Mouse (Mus musculus) limb, embryonic 14.5 days (tissue): ENCODE measurements around the gene Lrrc8c. TPM values are rescaled to one million over a fixed set of nuclear protein-coding genes. Genes with fewer than 3 reads are reported as not detected.

ENCODE experiments used
- ATAC-seq: fragments of 200-750 bp; cut with Nextera tagmentation; 2 replicates; pipeline ENCODE4 v1.8.0; 2017; ENCODE audit warnings: low read depth, moderate number of reproducible peaks, moderate TSS enrichment; ENCODE audit not compliant: low FRiP score
- DNase-seq: peaks from one replicate; pipeline ENCODE4 v3.0.0-alpha.2; 2015; ENCODE audit warnings: low spot score
- H3K27ac ChIP-seq: fragments of 300-500 bp; sonication (generic); replicated peaks from 2 replicates; pipeline ENCODE4 v1.5.1; 2014; ENCODE audit warnings: low read depth, mild to moderate bottlenecking, low read length, moderate library complexity, mixed read lengths
- H3K27me3 ChIP-seq: fragments of 300-500 bp; sonication (generic); 2 replicates; pipeline ENCODE4 v1.6.1; 2014; ENCODE audit warnings: low read length, mixed read lengths; ENCODE audit not compliant: control insufficient read depth, insufficient read depth
- H3K36me3 ChIP-seq: fragments of 300-500 bp; sonication (generic); 2 replicates; pipeline ENCODE4 v1.6.1; 2014; ENCODE audit warnings: mild to moderate bottlenecking, low read length, moderate library complexity, mixed read lengths; ENCODE audit not compliant: control insufficient read depth, insufficient read depth
- H3K4me1 ChIP-seq: fragments of 300-500 bp; sonication (generic); 2 replicates; pipeline ENCODE4 v1.6.1; 2014; ENCODE audit warnings: antibody characterized with exemption, low read length, mixed read lengths; ENCODE audit not compliant: control insufficient read depth, insufficient read depth
- H3K4me2 ChIP-seq: fragments of 300-500 bp; sonication (generic); replicated peaks from 2 replicates; pipeline ENCODE4 v1.6.1; 2014; ENCODE audit warnings: low read depth, mild to moderate bottlenecking, low read length, moderate library complexity; ENCODE audit not compliant: severe bottlenecking
- H3K4me3 ChIP-seq: fragments of 300-500 bp; sonication (generic); replicated peaks from 2 replicates; pipeline ENCODE4 v1.5.1; 2014; ENCODE audit warnings: low read length
- H3K9ac ChIP-seq: fragments of 300-500 bp; sonication (generic); 2 replicates; pipeline ENCODE4 v1.6.1; 2014; ENCODE audit warnings: mild to moderate bottlenecking, low read depth, low read length, moderate library complexity; ENCODE audit not compliant: severe bottlenecking
- H3K9me3 ChIP-seq: fragments of 300-500 bp; sonication (generic); 2 replicates; pipeline ENCODE4 v1.6.1; 2016; ENCODE audit warnings: low read length; ENCODE audit not compliant: control insufficient read depth
- POLR2A ChIP-seq: fragments of 200-500 bp; IDR thresholded peaks from 2 replicates; pipeline ENCODE4 v1.8.0; 2012; ENCODE audit warnings: inconsistent platforms, mild to moderate bottlenecking, moderate library complexity, borderline replicate concordance; ENCODE audit not compliant: insufficient read depth, insufficient read length; ENCODE audit errors: extremely low read depth
- WGBS: fragments of 180-500 bp; shearing (Covaris S2); extraction: QIAGEN DNeasy Blood & Tissue Kit; methylation state at CpG from one replicate; pipeline ENCODE4 v1.1.7; 2014; 5-methylcytosine and 5-hydroxymethylcytosine counted together
- polyA plus RNA-seq, 2 experiments: library from polyadenylated mRNA; depleted of rRNA in 1 of 2; stranded (reverse) in 1 of 2; unstranded in 1 of 2; fragments of >200 nt; fragmentation: Nextera tagmentation in 1 of 2; extraction: Ambion mirVana in 1 of 2; gene quantifications; 2 replicates each; pipeline versions ENCODE4 v1.2.1 to v1.2.3; 2012 to 2014

The Lrrc8c gene
- polyA plus RNA-seq, 2 experiments: 13.0 to 19.7 TPM

DNA sequence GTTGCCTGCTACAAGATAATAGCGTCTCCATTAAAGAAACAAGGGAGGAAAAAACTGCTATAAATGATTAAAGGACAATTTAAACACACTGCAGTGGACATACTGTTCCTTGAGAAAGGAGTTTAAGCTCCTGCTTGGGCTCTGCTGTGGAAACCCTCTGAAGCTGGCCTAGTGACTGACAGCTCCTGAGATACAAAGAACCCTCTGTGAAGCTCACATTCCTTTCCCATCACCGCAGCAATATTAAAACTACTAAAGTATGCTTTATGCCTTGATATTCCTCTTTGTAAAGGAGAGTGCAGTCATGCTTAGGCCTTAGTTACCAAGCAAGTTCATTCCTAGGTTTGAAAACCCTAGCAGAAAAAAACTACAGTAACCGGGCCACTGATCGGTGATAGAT, 66.7 kb downstream of the Lrrc8c start:
- Histone ChIP-seq H3K9me3 (no peaks in the 10 kb centered on the region), H3K36me3 (no peaks in the 10 kb centered on the region), H3K4me2 (no peak overlapping the region), H3K4me1 (peaks cover 11% of the 10 kb centered on the region), H3K27ac (peak overlapping the region; percentile 67), H3K27me3 (no peaks in the 10 kb centered on the region), H3K4me3 (no peak overlapping the region), H3K9ac (no peak overlapping the region)
- no peak for ATAC-seq
- DNase-seq: no peak
- no peak for TF ChIP-seq POLR2A
- 83% methylated on average over 4 of the region's 4 CpGs for WGBS

DNA sequence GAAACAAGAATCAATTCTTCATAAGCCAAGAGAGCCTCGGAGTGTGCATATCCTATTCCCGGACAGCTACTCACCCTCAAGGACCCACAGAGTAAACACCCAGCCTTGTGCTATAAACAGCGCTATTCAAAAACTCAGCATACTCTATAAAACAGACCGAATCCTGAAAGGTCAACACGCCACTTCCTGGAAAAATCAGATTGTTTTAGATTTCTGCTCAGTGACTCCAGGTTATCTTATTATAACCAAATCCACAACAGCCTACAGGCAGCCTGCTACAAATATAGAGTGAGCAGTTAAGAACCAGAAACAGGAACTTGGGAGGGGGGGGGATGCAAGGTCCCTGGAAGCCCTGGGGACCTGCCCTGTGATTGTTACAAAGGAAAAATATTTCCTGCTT, 67.5 kb downstream of the Lrrc8c start:
- H3K4me3 ChIP-seq: no peak overlapping the region
- no peak overlapping the region for H3K9ac ChIP-seq
- peak overlapping the region; percentile 67 for H3K27ac ChIP-seq
- no peaks in the 10 kb centered on the region for H3K9me3 ChIP-seq
- H3K27me3 ChIP-seq: no peaks in the 10 kb centered on the region
- WGBS: 63% methylated on average over 5 of the region's 5 CpGs
- DNase-seq (peak; percentile 16), ATAC-seq (no peak)
- H3K4me2 ChIP-seq: no peak overlapping the region
- H3K36me3 ChIP-seq: no peaks in the 10 kb centered on the region
- no peak for TF ChIP-seq POLR2A
- H3K4me1 ChIP-seq: peaks cover 11% of the 10 kb centered on the region

DNA sequence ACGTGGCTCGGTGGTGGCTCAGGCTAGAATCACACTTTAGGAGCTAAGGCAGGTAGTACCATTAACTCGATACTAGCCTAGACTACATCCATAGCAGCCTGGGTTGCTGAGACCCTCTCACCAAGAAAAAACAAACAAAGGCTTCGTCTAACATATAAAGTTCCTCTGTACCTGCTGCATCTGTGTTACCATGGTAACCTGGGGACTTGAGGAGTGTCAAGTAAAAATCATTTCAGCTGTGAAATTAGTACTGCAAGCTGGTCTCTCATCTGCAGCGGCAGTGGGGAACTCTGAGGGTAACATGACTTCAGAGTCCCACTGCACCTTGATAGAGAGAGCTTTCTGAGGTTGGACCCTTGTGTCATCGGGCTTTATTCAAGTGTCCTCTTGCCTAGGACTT, 68.3 kb downstream of the Lrrc8c start:
- DNase-seq (no peak), ATAC-seq (no peak)
- H3K4me1 ChIP-seq: peaks cover 11% of the 10 kb centered on the region
- WGBS: 68% methylated on average over 6 of the region's 6 CpGs
- no peaks in the 10 kb centered on the region for H3K27me3 ChIP-seq
- peak overlapping the region; percentile 35; the same call in 1 of the 2 replicates for H3K27ac ChIP-seq
- H3K9me3 ChIP-seq: no peaks in the 10 kb centered on the region
- H3K36me3 ChIP-seq: no peaks in the 10 kb centered on the region
- no peak overlapping the region for H3K9ac ChIP-seq
- no peak for TF ChIP-seq POLR2A
- H3K4me2 ChIP-seq: no peak overlapping the region
- no peak overlapping the region for H3K4me3 ChIP-seq

DNA sequence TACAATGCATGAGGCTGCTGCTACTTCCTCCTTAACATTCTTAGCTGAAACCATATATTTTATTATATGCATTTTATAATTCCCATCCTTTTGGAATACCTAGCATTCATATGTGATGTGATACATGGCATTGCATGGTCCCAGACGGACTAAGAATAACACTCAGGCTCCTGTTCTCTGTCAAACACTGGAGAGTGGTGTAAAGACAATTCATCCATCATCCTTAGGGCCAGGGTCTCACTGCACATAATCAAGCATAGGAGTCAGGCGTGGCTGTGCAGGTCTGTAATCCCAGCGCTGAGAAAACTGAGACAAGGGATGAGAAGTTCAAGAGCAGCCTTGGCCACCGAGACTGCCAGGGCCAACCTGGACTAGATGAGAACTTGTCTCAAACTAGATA, 69.5 kb downstream of the Lrrc8c start:
- no peak overlapping the region for H3K4me2 ChIP-seq
- H3K4me3 ChIP-seq: no peak overlapping the region
- no peak for TF ChIP-seq POLR2A
- H3K36me3 ChIP-seq: no peaks in the 10 kb centered on the region
- H3K27ac ChIP-seq: no peak overlapping the region
- no peaks in the 10 kb centered on the region for H3K9me3 ChIP-seq
- peaks cover 11% of the 10 kb centered on the region for H3K4me1 ChIP-seq
- no peak for ATAC-seq
- 70% methylated on average over 4 of the region's 4 CpGs for WGBS
- no peak overlapping the region for H3K9ac ChIP-seq
- no peak for DNase-seq
- H3K27me3 ChIP-seq: no peaks in the 10 kb centered on the region

DNA sequence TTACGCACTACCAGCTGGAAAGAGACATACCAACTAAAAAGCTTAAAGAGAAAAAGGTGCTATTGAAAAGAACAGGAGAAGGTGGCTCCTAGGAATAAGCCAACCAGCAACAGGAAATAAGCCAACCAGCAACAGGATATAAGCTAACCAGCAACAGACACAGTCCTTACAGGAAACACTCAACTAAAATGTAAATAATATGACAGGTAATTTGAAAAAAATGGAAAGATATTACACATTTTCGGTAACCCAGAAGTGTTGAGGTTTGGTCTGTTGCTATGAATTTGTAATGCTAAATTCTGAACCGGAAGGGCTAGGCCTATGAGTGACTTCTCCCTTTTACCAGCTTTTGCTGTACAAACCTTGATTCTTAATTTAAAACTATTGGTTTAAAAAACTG, 69.9 kb downstream of the Lrrc8c start:
- ATAC-seq: no peak
- DNase-seq: no peak
- no peak for TF ChIP-seq POLR2A
- Histone ChIP-seq H3K9me3 (no peaks in the 10 kb centered on the region), H3K9ac (no peak overlapping the region), H3K4me1 (peaks cover 11% of the 10 kb centered on the region), H3K27ac (no peak overlapping the region), H3K4me2 (no peak overlapping the region), H3K4me3 (no peak overlapping the region), H3K27me3 (no peaks in the 10 kb centered on the region), H3K36me3 (no peaks in the 10 kb centered on the region)
- WGBS: 85% methylated on average over 3 of the region's 3 CpGs

DNA sequence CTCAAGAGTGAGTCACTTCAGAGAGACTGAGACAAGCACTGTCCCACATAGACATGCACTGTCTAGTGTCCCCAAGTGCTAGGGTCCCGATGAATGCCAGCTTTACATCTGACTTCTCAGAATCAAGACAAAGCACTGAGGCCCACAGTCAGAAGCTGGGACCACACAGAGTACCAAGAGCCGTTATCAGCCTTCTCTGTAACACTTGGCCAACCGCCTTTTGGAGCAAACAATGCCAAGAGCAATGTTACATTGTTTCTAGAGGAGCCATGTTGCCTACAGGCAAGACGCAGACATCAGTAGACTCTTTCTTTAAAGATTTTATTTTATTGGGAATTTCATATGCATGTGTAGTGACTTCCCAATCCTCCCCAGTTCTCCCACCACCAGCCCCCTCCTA, 73.2 kb downstream of the Lrrc8c start:
- H3K4me1 ChIP-seq: 0 out of 2 replicates have a peak, but pooled peaks cover 3% of the 10 kb centered on the region
- no peaks in the 10 kb centered on the region for H3K27me3 ChIP-seq
- H3K36me3 ChIP-seq: no peaks in the 10 kb centered on the region
- H3K9me3 ChIP-seq: no peaks in the 10 kb centered on the region
- H3K4me3 ChIP-seq: no peak overlapping the region
- 83% methylated on average over 4 of the region's 4 CpGs for whole genome bisulfite sequencing
- no peak overlapping the region for H3K27ac ChIP-seq
- ATAC-seq (no peak), DNase-seq (no peak)
- TF ChIP-seq POLR2A: no peak
- no peak overlapping the region for H3K4me2 ChIP-seq
- H3K9ac ChIP-seq: no peak overlapping the region
